Mouse (Mus musculus): Measurements from ENCODE around the gene Olfr1448. TPM values are rescaled to one million over a fixed set of nuclear protein-coding genes. Genes with fewer than 3 reads are reported as not detected.
"Not testable (repeated sequence)": the region's sequence is repeated elsewhere in the genome, so short reads cannot be mapped to it uniquely, and the experiment has no call there.

Gene Olfr1448
- not detected in 2 replicates for polyA plus RNA-seq (2012; rRNA removed)

- DNase-seq (ENCODE audit: low read depth) = no peak
- TF ChIP-seq POLR2A (IDR thresholded peaks at IDR 0.05; ENCODE audit: borderline replicate concordance, extremely low read depth, insufficient read depth, insufficient read length, poor library complexity, severe bottlenecking) (no peak), CTCF (IDR thresholded peaks at IDR 0.05; ENCODE audit: borderline replicate concordance, extremely low read depth, insufficient read depth, insufficient read length) (no peak)
Measured at GRCm38 (mm10) chr19:12924319-12924718, at the start of gene Olfr1448. Olfr1448 (minus strand) TSS chr19:12924419.

- DNase-seq (ENCODE audit: low read depth) = not testable (repeated sequence)
Measured at GRCm38 (mm10) chr19:12970082-12970481, 45.9 kb upstream of the Olfr1448 start.

- no peak for TF ChIP-seq POLR2A (IDR thresholded peaks at IDR 0.05; ENCODE audit: borderline replicate concordance, extremely low read depth, insufficient read depth, insufficient read length, poor library complexity, severe bottlenecking)
- TF ChIP-seq CTCF (IDR thresholded peaks at IDR 0.05; ENCODE audit: borderline replicate concordance, extremely low read depth, insufficient read depth, insufficient read length) = no peak
- no peak for DNase-seq (ENCODE audit: low read depth)
Measured at GRCm38 (mm10) chr19:12949958-12950357, 25.7 kb upstream of the Olfr1448 start, which contains the start of gene Olfr1450. Olfr1450 (plus strand) TSS chr19:12950258.

GRCm38 (mm10) chr19:12930540-12930939, 6.3 kb upstream of the Olfr1448 start, which contains the start of gene Olfr1449:
Olfr1449 (plus strand) TSS chr19:12930840.
- TF ChIP-seq POLR2A (IDR thresholded peaks at IDR 0.05; ENCODE audit: borderline replicate concordance, extremely low read depth, insufficient read depth, insufficient read length, poor library complexity, severe bottlenecking) (no peak), CTCF (IDR thresholded peaks at IDR 0.05; ENCODE audit: borderline replicate concordance, extremely low read depth, insufficient read depth, insufficient read length) (no peak)
- no peak for DNase-seq (ENCODE audit: low read depth)

- no peak for DNase-seq (ENCODE audit: low read depth)
Measured at GRCm38 (mm10) chr19:12903643-12904042, 20.6 kb downstream of the Olfr1448 start, which contains the start of gene Olfr1447. Olfr1447 (minus strand) TSS chr19:12903743.

GRCm38 (mm10) chr19:12893424-12893823, 30.8 kb downstream of the Olfr1448 start, which contains the start of gene Olfr1446:
Olfr1446 (minus strand) TSS chr19:12893524.
- TF ChIP-seq POLR2A (IDR thresholded peaks at IDR 0.05; ENCODE audit: borderline replicate concordance, extremely low read depth, insufficient read depth, insufficient read length, poor library complexity, severe bottlenecking) (no peak), CTCF (IDR thresholded peaks at IDR 0.05; ENCODE audit: borderline replicate concordance, extremely low read depth, insufficient read depth, insufficient read length) (no peak)
- no peak for DNase-seq (ENCODE audit: low read depth)

More at GRCm38 (mm10) chr19:12903643-12904042, 20.6 kb downstream of the Olfr1448 start, which contains the start of gene Olfr1447:
- no peak for TF ChIP-seq POLR2A (IDR thresholded peaks at IDR 0.05; ENCODE audit: borderline replicate concordance, extremely low read depth, insufficient read depth, insufficient read length, poor library complexity, severe bottlenecking)
- TF ChIP-seq CTCF (IDR thresholded peaks at IDR 0.05; ENCODE audit: borderline replicate concordance, extremely low read depth, insufficient read depth, insufficient read length) = no peak

- no peak for DNase-seq (ENCODE audit: low read depth)
- TF ChIP-seq POLR2A (IDR thresholded peaks at IDR 0.05; ENCODE audit: borderline replicate concordance, extremely low read depth, insufficient read depth, insufficient read length, poor library complexity, severe bottlenecking) (no peak), CTCF (IDR thresholded peaks at IDR 0.05; ENCODE audit: borderline replicate concordance, extremely low read depth, insufficient read depth, insufficient read length) (no peak)
Measured at GRCm38 (mm10) chr19:12883555-12883954, 40.7 kb downstream of the Olfr1448 start, which contains the start of gene Olfr1445. Olfr1445 (plus strand) TSS chr19:12883855.

Other genes with a start within 250 kb of the Olfr1448 start
- not detected in 2 replicates for gene Olfr1443, start 246.3 kb downstream of the Olfr1448 start, polyA plus RNA-seq (2012; rRNA removed)
- not detected in 2 replicates for gene Keg1, start 228.6 kb downstream of the Olfr1448 start, polyA plus RNA-seq (2012; rRNA removed)
- 2.4 and 3.9 TPM in 2 replicates for gene Cntf, start 158.8 kb downstream of the Olfr1448 start, polyA plus RNA-seq (2012; rRNA removed)
- gene Zfp91, start 128.3 kb downstream of the Olfr1448 start, polyA plus RNA-seq (2012; rRNA removed) = 37.5 and 41.0 TPM in 2 replicates
- 1.4 and 1.6 TPM in 2 replicates for gene Lpxn, start 128.2 kb downstream of the Olfr1448 start, polyA plus RNA-seq (2012; rRNA removed)
- gene Gm5244, start 77.7 kb downstream of the Olfr1448 start, polyA plus RNA-seq (2012; rRNA removed) = not detected in 2 replicates
- gene Olfr1444, start 67.1 kb downstream of the Olfr1448 start, polyA plus RNA-seq (2012; rRNA removed) = not detected in 2 replicates
- gene Olfr1445, start 40.6 kb downstream of the Olfr1448 start, polyA plus RNA-seq (2012; rRNA removed) = not detected in 2 replicates
- gene Olfr1446, start 30.9 kb downstream of the Olfr1448 start, polyA plus RNA-seq (2012; rRNA removed) = not detected in 2 replicates
- not detected in 2 replicates for gene Olfr1447, start 20.7 kb downstream of the Olfr1448 start, polyA plus RNA-seq (2012; rRNA removed)
- not detected in 2 replicates for gene Olfr1449, start 6.4 kb upstream of the Olfr1448 start, polyA plus RNA-seq (2012; rRNA removed)
- gene Olfr1450, start 25.8 kb upstream of the Olfr1448 start, polyA plus RNA-seq (2012; rRNA removed) = not detected in 2 replicates
- not detected in 2 replicates for gene Olfr1451, start 70.6 kb upstream of the Olfr1448 start, polyA plus RNA-seq (2012; rRNA removed)
- not detected in 2 replicates for gene Olfr1453, start 103.9 kb upstream of the Olfr1448 start, polyA plus RNA-seq (2012; rRNA removed)
- gene Olfr1454, start 136.2 kb upstream of the Olfr1448 start, polyA plus RNA-seq (2012; rRNA removed) = not detected in 2 replicates
- not detected in 2 replicates for gene Olfr1457, start 173.5 kb upstream of the Olfr1448 start, polyA plus RNA-seq (2012; rRNA removed)
- gene Olfr1458, start 182.4 kb upstream of the Olfr1448 start, polyA plus RNA-seq (2012; rRNA removed) = not detected in 2 replicates
- gene Olfr1459, start 225.1 kb upstream of the Olfr1448 start, polyA plus RNA-seq (2012; rRNA removed) = not detected in 2 replicates
- gene Olfr1461, start 238.6 kb upstream of the Olfr1448 start, polyA plus RNA-seq (2012; rRNA removed) = not detected in 2 replicates